Mouse (Mus musculus): Measurements from ENCODE around the gene Zfp644. TPM values are rescaled to one million over a fixed set of nuclear protein-coding genes. Genes with fewer than 3 reads are reported as not detected.

Gene Zfp644
- polyA plus RNA-seq, 1 experiment from 2014 or later = 93.9 TPM

DNA sequence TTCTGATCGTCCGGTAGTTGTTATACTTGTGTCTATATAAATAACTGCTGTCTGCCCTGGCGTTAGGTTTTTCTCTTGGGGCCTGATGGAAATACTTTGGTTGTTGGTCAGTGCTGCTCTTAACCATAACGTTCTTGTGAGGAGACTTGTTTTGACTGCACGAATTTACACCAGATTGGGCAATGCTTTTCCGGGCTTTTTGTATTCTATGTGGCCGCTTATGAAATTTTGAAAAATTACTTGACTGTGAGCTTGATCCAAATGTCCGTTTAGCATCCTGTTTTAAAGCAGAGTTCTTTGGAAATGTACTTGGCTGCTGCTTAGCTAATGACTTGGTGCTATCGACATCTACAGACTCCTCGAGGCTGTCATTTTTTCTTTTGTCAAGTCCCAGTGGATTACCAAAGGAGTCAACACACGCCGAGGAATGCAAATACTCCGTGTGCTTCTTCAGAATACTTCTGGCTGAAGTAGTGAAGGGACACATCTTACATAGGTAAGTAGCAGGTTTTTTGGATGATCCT lies 60.6 kb downstream of the Zfp644 start:
- H3K27ac ChIP-seq (replicated peaks; ENCODE audit: low read depth, low read length) = no peak overlapping the region
- H3K27me3 ChIP-seq (ENCODE audit: control insufficient read depth, insufficient read depth, low read length) = no peaks in the 10 kb centered on the region
- 90% methylated on average over 13 of the region's 13 CpGs for WGBS
- no peaks in the 10 kb centered on the region for H3K9me3 ChIP-seq (replicated peaks; ENCODE audit: control insufficient read depth, low read length)
- ATAC-seq (replicated peaks; ENCODE audit: insufficient number of reproducible peaks, low FRiP score, low TSS enrichment, low read depth) (no peak), DNase-seq (ENCODE audit: low spot score) (no peak)
- H3K4me1 ChIP-seq (ENCODE audit: control insufficient read depth, insufficient read depth, low read length) = no peaks in the 10 kb centered on the region
- H3K9ac ChIP-seq (replicated peaks; ENCODE audit: low read length) = no peak overlapping the region
- no peak overlapping the region for H3K4me2 ChIP-seq (ENCODE audit: low read depth, low read length)
- H3K4me3 ChIP-seq (ENCODE audit: low read depth, low read length) = no peak overlapping the region
- H3K36me3 ChIP-seq (replicated peaks; ENCODE audit: control insufficient read depth, insufficient read depth, low read depth, low read length) = peaks cover 3% of the 10 kb centered on the region

DNA sequence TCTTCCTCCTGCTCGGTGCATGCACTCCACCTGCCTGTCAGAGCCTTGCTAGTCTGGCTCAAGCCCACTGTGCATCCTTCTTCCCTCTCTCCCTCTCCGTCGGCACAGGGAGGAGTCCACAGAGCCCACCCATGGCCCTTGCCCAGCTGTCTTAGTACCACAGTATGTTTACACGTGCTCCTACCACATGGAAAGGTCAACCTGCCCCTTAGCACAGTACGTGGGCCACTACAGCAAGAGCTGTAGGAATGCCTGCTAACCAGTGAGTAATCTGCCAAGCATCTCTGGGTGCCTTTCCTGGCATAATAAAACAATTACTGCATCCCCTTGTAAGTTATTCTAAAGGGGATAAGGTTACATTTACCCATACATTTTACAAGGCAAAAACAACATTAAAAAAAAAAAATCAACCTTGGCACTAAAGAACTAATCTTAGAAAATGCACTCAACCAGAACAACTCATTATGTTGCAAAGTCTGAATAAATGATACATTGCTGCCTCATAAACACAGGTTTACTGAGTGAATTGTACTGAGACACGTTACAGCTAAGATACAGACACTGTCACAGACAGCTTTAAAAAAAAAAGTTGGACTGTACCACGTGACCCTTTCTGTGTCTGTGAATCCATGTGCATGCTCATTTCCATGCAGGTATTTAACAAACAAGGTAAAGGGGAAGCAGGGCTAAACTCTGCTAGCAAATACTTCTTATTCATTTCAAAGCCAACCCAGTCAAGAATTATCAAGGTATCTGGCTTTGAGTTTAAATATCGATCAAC lies 68.5 kb downstream of the Zfp644 start:
- Histone ChIP-seq H3K9ac (replicated peaks; ENCODE audit: low read length) (no peak overlapping the region), H3K4me3 (ENCODE audit: low read depth, low read length) (no peak overlapping the region), H3K36me3 (replicated peaks; ENCODE audit: control insufficient read depth, insufficient read depth, low read depth, low read length) (no peaks in the 10 kb centered on the region), H3K27ac (replicated peaks; ENCODE audit: low read depth, low read length) (no peak overlapping the region), H3K9me3 (replicated peaks; ENCODE audit: control insufficient read depth, low read length) (no peaks in the 10 kb centered on the region), H3K4me1 (ENCODE audit: control insufficient read depth, insufficient read depth, low read length) (no peaks in the 10 kb centered on the region), H3K4me2 (ENCODE audit: low read depth, low read length) (no peak overlapping the region), H3K27me3 (ENCODE audit: control insufficient read depth, insufficient read depth, low read length) (no peaks in the 10 kb centered on the region)
- DNase-seq (ENCODE audit: low spot score) = no peak
- no peak for ATAC-seq (replicated peaks; ENCODE audit: insufficient number of reproducible peaks, low FRiP score, low TSS enrichment, low read depth)
- WGBS = 79% methylated on average over 8 of the region's 8 CpGs

DNA sequence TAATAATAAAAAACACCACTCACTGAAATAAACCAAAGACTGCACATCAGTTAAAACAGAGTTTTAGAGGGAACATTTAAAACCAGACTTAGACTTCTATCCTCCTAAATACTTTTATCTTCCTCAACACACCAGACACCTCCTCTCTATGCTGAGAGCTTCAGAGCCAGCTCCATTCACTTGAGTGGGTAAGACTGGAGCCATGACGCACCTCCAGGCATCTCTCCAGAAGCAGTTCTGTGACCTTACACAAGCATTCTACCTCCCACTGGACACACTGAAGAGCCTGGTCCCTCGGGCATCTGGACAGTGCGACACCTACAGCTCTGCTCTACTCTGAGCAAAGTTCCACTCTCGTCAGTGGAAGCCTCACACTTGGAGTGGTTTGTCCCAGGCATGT lies 73.8 kb downstream of the Zfp644 start:
- no peak for DNase-seq (ENCODE audit: low spot score)
- H3K9ac ChIP-seq (replicated peaks; ENCODE audit: low read length) = no peak overlapping the region
- no peak for ATAC-seq (replicated peaks; ENCODE audit: insufficient number of reproducible peaks, low FRiP score, low TSS enrichment, low read depth)
- H3K36me3 ChIP-seq (replicated peaks; ENCODE audit: control insufficient read depth, insufficient read depth, low read depth, low read length) = no peaks in the 10 kb centered on the region
- no peaks in the 10 kb centered on the region for H3K27me3 ChIP-seq (ENCODE audit: control insufficient read depth, insufficient read depth, low read length)
- H3K9me3 ChIP-seq (replicated peaks; ENCODE audit: control insufficient read depth, low read length) = no peaks in the 10 kb centered on the region
- H3K4me1 ChIP-seq (ENCODE audit: control insufficient read depth, insufficient read depth, low read length) = no peaks in the 10 kb centered on the region
- H3K4me3 ChIP-seq (ENCODE audit: low read depth, low read length) = no peak overlapping the region
- no peak overlapping the region for H3K4me2 ChIP-seq (ENCODE audit: low read depth, low read length)
- WGBS = 90% methylated on average over 4 of the region's 4 CpGs
- no peak overlapping the region for H3K27ac ChIP-seq (replicated peaks; ENCODE audit: low read depth, low read length)

DNA sequence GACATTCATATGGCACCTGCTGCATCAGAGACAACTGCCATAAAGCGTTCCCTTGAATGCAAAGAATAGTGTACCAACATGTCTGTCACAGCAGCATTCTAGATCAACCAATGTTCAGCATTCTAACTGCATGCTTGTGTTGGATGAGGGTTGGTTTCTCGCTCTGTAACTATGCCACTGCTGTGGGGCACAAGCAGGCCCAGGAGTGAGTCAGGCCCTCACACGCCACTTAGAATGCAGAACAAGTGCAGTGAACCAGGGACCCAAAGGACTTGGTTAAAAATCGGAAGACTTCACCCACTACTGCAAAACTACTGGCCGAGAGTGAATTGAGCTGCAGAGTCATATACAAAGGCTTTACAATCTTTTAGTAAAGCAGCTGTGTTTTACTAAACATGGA lies 74.9 kb downstream of the Zfp644 start:
- Histone ChIP-seq H3K4me2 (ENCODE audit: low read depth, low read length) (no peak overlapping the region), H3K27me3 (ENCODE audit: control insufficient read depth, insufficient read depth, low read length) (no peaks in the 10 kb centered on the region), H3K4me1 (ENCODE audit: control insufficient read depth, insufficient read depth, low read length) (no peaks in the 10 kb centered on the region), H3K9me3 (replicated peaks; ENCODE audit: control insufficient read depth, low read length) (no peaks in the 10 kb centered on the region), H3K4me3 (ENCODE audit: low read depth, low read length) (no peak overlapping the region), H3K27ac (replicated peaks; ENCODE audit: low read depth, low read length) (no peak overlapping the region), H3K36me3 (replicated peaks; ENCODE audit: control insufficient read depth, insufficient read depth, low read depth, low read length) (no peaks in the 10 kb centered on the region), H3K9ac (replicated peaks; ENCODE audit: low read length) (no peak overlapping the region)
- WGBS = 87% methylated on average over 5 of the region's 5 CpGs
- ATAC-seq (replicated peaks; ENCODE audit: insufficient number of reproducible peaks, low FRiP score, low TSS enrichment, low read depth) = no peak
- no peak for DNase-seq (ENCODE audit: low spot score)

DNA sequence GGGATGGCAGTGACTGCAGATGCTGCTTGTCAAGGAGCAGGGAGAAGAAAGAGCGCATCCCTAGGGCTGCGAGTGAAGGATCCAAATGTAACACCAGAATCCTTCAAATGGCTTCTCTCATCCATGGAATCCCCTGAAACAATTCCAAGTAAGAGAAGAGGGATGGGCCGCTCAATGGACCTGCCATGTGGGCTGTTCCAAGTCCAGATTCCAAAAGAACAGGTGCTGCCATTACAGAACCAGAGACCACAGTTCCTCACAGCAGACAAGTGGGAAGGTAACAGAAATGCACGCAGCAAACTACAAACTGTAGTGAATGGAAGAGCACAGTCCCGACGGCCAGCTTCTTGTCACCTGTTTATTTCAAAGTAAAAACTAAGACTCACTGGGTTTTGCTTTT lies 76.6 kb downstream of the Zfp644 start:
- Histone ChIP-seq H3K4me1 (ENCODE audit: control insufficient read depth, insufficient read depth, low read length) (no peaks in the 10 kb centered on the region), H3K4me2 (ENCODE audit: low read depth, low read length) (no peak overlapping the region), H3K9ac (replicated peaks; ENCODE audit: low read length) (no peak overlapping the region), H3K36me3 (replicated peaks; ENCODE audit: control insufficient read depth, insufficient read depth, low read depth, low read length) (no peaks in the 10 kb centered on the region), H3K4me3 (ENCODE audit: low read depth, low read length) (no peak overlapping the region), H3K27me3 (ENCODE audit: control insufficient read depth, insufficient read depth, low read length) (no peaks in the 10 kb centered on the region), H3K9me3 (replicated peaks; ENCODE audit: control insufficient read depth, low read length) (no peaks in the 10 kb centered on the region), H3K27ac (replicated peaks; ENCODE audit: low read depth, low read length) (no peak overlapping the region)
- 93% methylated on average over 6 of the region's 6 CpGs for WGBS
- no peak for DNase-seq (ENCODE audit: low spot score)
- no peak for ATAC-seq (replicated peaks; ENCODE audit: insufficient number of reproducible peaks, low FRiP score, low TSS enrichment, low read depth)

DNA sequence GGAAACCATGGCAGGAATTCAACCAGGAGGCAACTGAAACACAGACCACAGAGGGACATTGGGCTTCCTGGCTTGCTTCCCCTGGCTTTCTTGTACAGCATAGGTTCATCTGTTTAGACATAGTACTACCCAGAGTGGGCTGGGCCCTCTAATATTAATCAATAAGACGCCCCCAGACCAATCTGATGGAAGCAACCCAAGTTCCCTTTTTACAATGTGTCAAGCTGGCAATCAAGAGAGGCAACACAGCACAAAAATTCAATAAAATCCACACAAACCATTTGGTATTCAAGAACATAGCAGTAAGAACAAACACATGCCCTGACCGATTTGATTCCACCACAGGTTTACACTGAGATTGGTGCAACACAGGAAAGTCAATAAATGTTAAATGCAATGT lies 82.1 kb downstream of the Zfp644 start:
- WGBS = 89% methylated on average over 2 of the region's 2 CpGs
- no peak for ATAC-seq (replicated peaks; ENCODE audit: insufficient number of reproducible peaks, low FRiP score, low TSS enrichment, low read depth)
- DNase-seq (ENCODE audit: low spot score) = no peak
- Histone ChIP-seq H3K4me3 (ENCODE audit: low read depth, low read length) (no peak overlapping the region), H3K9me3 (replicated peaks; ENCODE audit: control insufficient read depth, low read length) (no peaks in the 10 kb centered on the region), H3K9ac (replicated peaks; ENCODE audit: low read length) (no peak overlapping the region), H3K36me3 (replicated peaks; ENCODE audit: control insufficient read depth, insufficient read depth, low read depth, low read length) (no peaks in the 10 kb centered on the region; the same call in 1 of the 2 replicates), H3K4me2 (ENCODE audit: low read depth, low read length) (no peak overlapping the region), H3K27me3 (ENCODE audit: control insufficient read depth, insufficient read depth, low read length) (no peaks in the 10 kb centered on the region), H3K27ac (replicated peaks; ENCODE audit: low read depth, low read length) (no peak overlapping the region), H3K4me1 (ENCODE audit: control insufficient read depth, insufficient read depth, low read length) (no peaks in the 10 kb centered on the region)

DNA sequence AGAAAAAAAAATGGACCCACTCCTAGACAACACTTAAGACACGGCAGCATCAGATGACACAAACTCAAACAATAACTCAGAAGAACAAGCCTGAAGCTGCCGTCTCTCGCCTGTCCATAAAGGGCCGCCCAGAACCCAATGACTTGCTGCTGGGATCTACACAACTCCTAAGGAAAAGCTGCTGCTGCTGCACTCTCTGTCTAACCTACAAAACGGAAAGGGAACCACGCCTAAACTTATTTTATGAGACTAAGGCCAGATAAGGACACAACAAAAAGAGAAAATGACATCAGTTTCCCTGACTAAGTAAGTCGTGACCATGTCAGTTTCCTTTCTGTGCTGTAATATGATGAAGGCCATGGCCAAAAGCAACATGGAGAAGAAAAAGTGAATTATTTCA lies 82.5 kb downstream of the Zfp644 start:
- WGBS = 86% methylated on average over 7 of the region's 7 CpGs
- H3K4me3 ChIP-seq (ENCODE audit: low read depth, low read length) = no peak overlapping the region
- no peaks in the 10 kb centered on the region; the same call in 1 of the 2 replicates for H3K36me3 ChIP-seq (replicated peaks; ENCODE audit: control insufficient read depth, insufficient read depth, low read depth, low read length)
- no peak overlapping the region for H3K4me2 ChIP-seq (ENCODE audit: low read depth, low read length)
- H3K4me1 ChIP-seq (ENCODE audit: control insufficient read depth, insufficient read depth, low read length) = no peaks in the 10 kb centered on the region
- no peak for DNase-seq (ENCODE audit: low spot score)
- no peak overlapping the region for H3K9ac ChIP-seq (replicated peaks; ENCODE audit: low read length)
- ATAC-seq (replicated peaks; ENCODE audit: insufficient number of reproducible peaks, low FRiP score, low TSS enrichment, low read depth) = no peak
- H3K9me3 ChIP-seq (replicated peaks; ENCODE audit: control insufficient read depth, low read length) = no peaks in the 10 kb centered on the region
- no peaks in the 10 kb centered on the region for H3K27me3 ChIP-seq (ENCODE audit: control insufficient read depth, insufficient read depth, low read length)
- H3K27ac ChIP-seq (replicated peaks; ENCODE audit: low read depth, low read length) = no peak overlapping the region

DNA sequence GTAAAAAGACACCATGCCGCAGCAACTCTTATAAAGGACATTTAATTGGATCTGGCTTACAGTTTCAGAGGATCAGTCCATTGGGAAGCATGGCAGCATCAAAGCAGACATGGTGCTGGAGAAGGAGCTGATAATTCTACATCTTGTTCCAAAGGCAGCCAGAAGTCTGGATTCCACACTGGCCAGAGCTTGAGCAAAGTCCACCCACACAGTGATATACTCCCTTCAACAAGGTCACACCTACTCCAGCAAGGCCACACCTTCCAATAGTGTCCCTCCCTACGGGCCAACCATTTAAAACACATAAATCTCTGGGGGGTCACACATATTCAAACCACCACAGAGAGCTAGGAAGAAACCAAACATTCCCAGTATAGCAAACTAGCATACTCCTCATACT lies 84.9 kb downstream of the Zfp644 start:
- Histone ChIP-seq H3K9me3 (replicated peaks; ENCODE audit: control insufficient read depth, low read length) (no peaks in the 10 kb centered on the region), H3K4me3 (ENCODE audit: low read depth, low read length) (no peak overlapping the region), H3K4me1 (ENCODE audit: control insufficient read depth, insufficient read depth, low read length) (no peaks in the 10 kb centered on the region), H3K4me2 (ENCODE audit: low read depth, low read length) (no peak overlapping the region), H3K27ac (replicated peaks; ENCODE audit: low read depth, low read length) (no peak overlapping the region), H3K9ac (replicated peaks; ENCODE audit: low read length) (no peak overlapping the region), H3K27me3 (ENCODE audit: control insufficient read depth, insufficient read depth, low read length) (no peaks in the 10 kb centered on the region), H3K36me3 (replicated peaks; ENCODE audit: control insufficient read depth, insufficient read depth, low read depth, low read length) (no peaks in the 10 kb centered on the region; the same call in 1 of the 2 replicates)
- DNase-seq (ENCODE audit: low spot score) (no peak), ATAC-seq (replicated peaks; ENCODE audit: insufficient number of reproducible peaks, low FRiP score, low TSS enrichment, low read depth) (no peak)
- 96% methylated on average over 2 of the region's 2 CpGs for WGBS

Measured in embryonic facial prominence, embryonic 11.5 days (tissue).